Mouse (Mus musculus): Measurements from ENCODE around the gene Ostm1. TPM values are rescaled to one million over a fixed set of nuclear protein-coding genes. Genes with fewer than 3 reads are reported as not detected.

Gene Ostm1
- polyA plus RNA-seq, 1 experiment: 7.7 TPM

- Histone ChIP-seq H3K79me3 (ENCODE audit: low read depth) (peaks cover 1% of the 10 kb centered on the region), H3K36me3 (ENCODE audit: control insufficient read depth, insufficient read depth) (no peaks in the 10 kb centered on the region), H3ac (ENCODE audit: control insufficient read depth, insufficient read length, low read depth) (no peak overlapping the region), H3K27me3 (ENCODE audit: control insufficient read depth, insufficient read depth, insufficient read length) (no peaks in the 10 kb centered on the region), H3K4me3 (ENCODE audit: insufficient read depth, poor library complexity, severe bottlenecking) (no peak overlapping the region), H3K79me2 (ENCODE audit: control insufficient read depth, insufficient read depth) (no peaks in the 10 kb centered on the region)
- TF ChIP-seq FOSL1 (IDR thresholded peaks at IDR 0.05; ENCODE audit: insufficient read depth, low read length, poor library complexity, severe bottlenecking) (no peak), CEBPB (IDR thresholded peaks at IDR 0.05; ENCODE audit: low read depth) (no peak), CTCF (IDR thresholded peaks at IDR 0.05; ENCODE audit: control insufficient read depth, insufficient read depth, insufficient read length) (no peak), MYOD1 (IDR thresholded peaks at IDR 0.05; ENCODE audit: control insufficient read depth, insufficient read length, low read depth) (no peak), MAX (IDR thresholded peaks at IDR 0.05) (no peak), MYOG (IDR thresholded peaks at IDR 0.05; ENCODE audit: control insufficient read depth, extremely low read depth, insufficient read length) (no peak), USF1 (IDR thresholded peaks at IDR 0.05; ENCODE audit: low read depth) (no peak)
Measured at GRCm38 (mm10) chr10:42692095-42692494, 108.5 kb downstream of the Ostm1 start.

- no peak overlapping the region for H3K4me3 ChIP-seq (ENCODE audit: insufficient read depth, poor library complexity, severe bottlenecking)
- no peaks in the 10 kb centered on the region for H3K27me3 ChIP-seq (ENCODE audit: control insufficient read depth, insufficient read depth, insufficient read length)
- TF ChIP-seq FOSL1 (IDR thresholded peaks at IDR 0.05; ENCODE audit: insufficient read depth, low read length, poor library complexity, severe bottlenecking): no peak
- TF ChIP-seq MYOD1 (IDR thresholded peaks at IDR 0.05; ENCODE audit: control insufficient read depth, insufficient read length, low read depth): no peak
- TF ChIP-seq CEBPB (IDR thresholded peaks at IDR 0.05; ENCODE audit: low read depth): no peak
- TF ChIP-seq USF1 (IDR thresholded peaks at IDR 0.05; ENCODE audit: low read depth): no peak
- TF ChIP-seq MAX (IDR thresholded peaks at IDR 0.05): no peak
- no peak for TF ChIP-seq CTCF (IDR thresholded peaks at IDR 0.05; ENCODE audit: control insufficient read depth, insufficient read depth, insufficient read length)
- no peak for TF ChIP-seq MYOG (IDR thresholded peaks at IDR 0.05; ENCODE audit: control insufficient read depth, extremely low read depth, insufficient read length)
Measured at GRCm38 (mm10) chr10:42692794-42693193, 109.2 kb downstream of the Ostm1 start.

DNA sequence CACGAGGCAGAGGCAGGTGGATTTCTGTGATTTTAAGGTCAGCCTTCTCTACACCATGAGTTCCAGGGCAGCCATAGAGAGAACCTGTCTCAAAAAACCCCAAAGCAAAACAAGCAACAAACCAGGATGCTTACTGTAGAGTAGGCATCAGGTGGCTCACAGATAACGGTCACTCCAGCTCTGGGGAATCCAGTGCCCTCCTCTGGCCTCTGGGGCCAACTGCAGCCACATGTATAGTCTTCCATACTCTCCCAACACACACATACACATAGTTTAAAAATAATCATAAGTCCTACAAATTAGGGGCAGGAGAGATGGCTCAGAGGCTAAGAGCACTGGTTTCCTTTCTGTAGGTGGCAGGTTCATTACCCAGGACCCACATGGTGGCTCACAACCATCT, 109.9 kb downstream of the Ostm1 start:
- Histone ChIP-seq H3K4me3 (ENCODE audit: insufficient read depth, poor library complexity, severe bottlenecking) (no peak overlapping the region), H3K27me3 (ENCODE audit: control insufficient read depth, insufficient read depth, insufficient read length) (no peaks in the 10 kb centered on the region), H3ac (ENCODE audit: control insufficient read depth, insufficient read length, low read depth) (no peak overlapping the region), H3K79me3 (ENCODE audit: low read depth) (no peaks in the 10 kb centered on the region), H3K36me3 (ENCODE audit: control insufficient read depth, insufficient read depth) (peaks cover 3% of the 10 kb centered on the region), H3K79me2 (ENCODE audit: control insufficient read depth, insufficient read depth) (no peaks in the 10 kb centered on the region)
- TF ChIP-seq MYOG (IDR thresholded peaks at IDR 0.05; ENCODE audit: control insufficient read depth, extremely low read depth, insufficient read length) (no peak), CEBPB (IDR thresholded peaks at IDR 0.05; ENCODE audit: low read depth) (no peak), FOSL1 (IDR thresholded peaks at IDR 0.05; ENCODE audit: insufficient read depth, low read length, poor library complexity, severe bottlenecking) (no peak), MYOD1 (IDR thresholded peaks at IDR 0.05; ENCODE audit: control insufficient read depth, insufficient read length, low read depth) (no peak), USF1 (IDR thresholded peaks at IDR 0.05; ENCODE audit: low read depth) (no peak), CTCF (IDR thresholded peaks at IDR 0.05; ENCODE audit: control insufficient read depth, insufficient read depth, insufficient read length) (no peak), MAX (IDR thresholded peaks at IDR 0.05) (no peak)

More at GRCm38 (mm10) chr10:42692794-42693193, 109.2 kb downstream of the Ostm1 start:
- Histone ChIP-seq H3K79me2 (ENCODE audit: control insufficient read depth, insufficient read depth) (no peaks in the 10 kb centered on the region), H3K36me3 (ENCODE audit: control insufficient read depth, insufficient read depth) (no peaks in the 10 kb centered on the region), H3ac (ENCODE audit: control insufficient read depth, insufficient read length, low read depth) (no peak overlapping the region), H3K79me3 (ENCODE audit: low read depth) (peaks cover under 1% of the 10 kb centered on the region)

- TF ChIP-seq CEBPB (IDR thresholded peaks at IDR 0.05; ENCODE audit: low read depth) (no peak), FOSL1 (IDR thresholded peaks at IDR 0.05; ENCODE audit: insufficient read depth, low read length, poor library complexity, severe bottlenecking) (no peak), MYOD1 (IDR thresholded peaks at IDR 0.05; ENCODE audit: control insufficient read depth, insufficient read length, low read depth) (no peak), MAX (IDR thresholded peaks at IDR 0.05) (no peak), USF1 (IDR thresholded peaks at IDR 0.05; ENCODE audit: low read depth) (no peak), CTCF (IDR thresholded peaks at IDR 0.05; ENCODE audit: control insufficient read depth, insufficient read depth, insufficient read length) (no peak)
- Histone ChIP-seq H3ac (ENCODE audit: control insufficient read depth, insufficient read length, low read depth) (no peak overlapping the region), H3K79me3 (ENCODE audit: low read depth) (no peaks in the 10 kb centered on the region), H3K27me3 (ENCODE audit: control insufficient read depth, insufficient read depth, insufficient read length) (no peaks in the 10 kb centered on the region), H3K4me3 (ENCODE audit: insufficient read depth, poor library complexity, severe bottlenecking) (no peak overlapping the region), H3K79me2 (ENCODE audit: control insufficient read depth, insufficient read depth) (no peaks in the 10 kb centered on the region), H3K36me3 (ENCODE audit: control insufficient read depth, insufficient read depth) (peaks cover 16% of the 10 kb centered on the region)
Measured at GRCm38 (mm10) chr10:42696361-42696760, 112.7 kb downstream of the Ostm1 start.

DNA sequence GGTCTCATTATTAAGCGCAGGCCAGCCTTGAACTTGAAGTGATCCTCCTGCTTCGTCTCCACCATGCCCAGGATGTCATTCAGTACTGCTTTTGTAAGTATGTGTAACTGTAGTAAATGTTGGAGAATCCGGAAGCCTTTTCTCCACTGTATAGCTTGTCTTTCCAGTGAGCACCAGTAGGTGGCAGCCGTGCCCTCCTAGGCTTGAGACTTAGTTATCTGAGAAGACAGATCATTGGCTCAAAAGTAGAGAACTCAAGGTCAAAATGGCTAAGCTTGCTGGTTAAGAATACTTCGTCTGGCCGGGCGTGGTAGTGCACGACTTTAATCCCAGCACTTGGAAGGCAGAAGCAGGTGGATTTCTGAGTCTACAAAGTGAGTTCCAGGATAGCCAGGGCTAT, 113.4 kb downstream of the Ostm1 start:
- H3ac ChIP-seq (ENCODE audit: control insufficient read depth, insufficient read length, low read depth): no peak overlapping the region
- H3K36me3 ChIP-seq (ENCODE audit: control insufficient read depth, insufficient read depth): peaks cover 16% of the 10 kb centered on the region
- no peaks in the 10 kb centered on the region for H3K79me3 ChIP-seq (ENCODE audit: low read depth)
- H3K79me2 ChIP-seq (ENCODE audit: control insufficient read depth, insufficient read depth): no peaks in the 10 kb centered on the region
- no peak for TF ChIP-seq MYOG (IDR thresholded peaks at IDR 0.05; ENCODE audit: control insufficient read depth, extremely low read depth, insufficient read length)
- no peak for TF ChIP-seq MYOD1 (IDR thresholded peaks at IDR 0.05; ENCODE audit: control insufficient read depth, insufficient read length, low read depth)
- peak; percentile 47 for TF ChIP-seq CTCF (IDR thresholded peaks at IDR 0.05; ENCODE audit: control insufficient read depth, insufficient read depth, insufficient read length)
- TF ChIP-seq FOSL1 (IDR thresholded peaks at IDR 0.05; ENCODE audit: insufficient read depth, low read length, poor library complexity, severe bottlenecking): no peak
- no peak for TF ChIP-seq USF1 (IDR thresholded peaks at IDR 0.05; ENCODE audit: low read depth)
- no peak overlapping the region for H3K4me3 ChIP-seq (ENCODE audit: insufficient read depth, poor library complexity, severe bottlenecking)
- H3K27me3 ChIP-seq (ENCODE audit: control insufficient read depth, insufficient read depth, insufficient read length): no peaks in the 10 kb centered on the region

- TF ChIP-seq MYOD1 (IDR thresholded peaks at IDR 0.05; ENCODE audit: control insufficient read depth, insufficient read length, low read depth) (no peak), MAX (IDR thresholded peaks at IDR 0.05) (no peak), CTCF (IDR thresholded peaks at IDR 0.05; ENCODE audit: control insufficient read depth, insufficient read depth, insufficient read length) (no peak), FOSL1 (IDR thresholded peaks at IDR 0.05; ENCODE audit: insufficient read depth, low read length, poor library complexity, severe bottlenecking) (no peak), USF1 (IDR thresholded peaks at IDR 0.05; ENCODE audit: low read depth) (no peak), CEBPB (IDR thresholded peaks at IDR 0.05; ENCODE audit: low read depth) (no peak), MYOG (IDR thresholded peaks at IDR 0.05; ENCODE audit: control insufficient read depth, extremely low read depth, insufficient read length) (no peak)
- Histone ChIP-seq H3K79me3 (ENCODE audit: low read depth) (no peaks in the 10 kb centered on the region), H3K4me3 (ENCODE audit: insufficient read depth, poor library complexity, severe bottlenecking) (no peak overlapping the region), H3ac (ENCODE audit: control insufficient read depth, insufficient read length, low read depth) (no peak overlapping the region), H3K79me2 (ENCODE audit: control insufficient read depth, insufficient read depth) (no peaks in the 10 kb centered on the region), H3K36me3 (ENCODE audit: control insufficient read depth, insufficient read depth) (peaks cover 20% of the 10 kb centered on the region), H3K27me3 (ENCODE audit: control insufficient read depth, insufficient read depth, insufficient read length) (no peaks in the 10 kb centered on the region)
Measured at GRCm38 (mm10) chr10:42698375-42698774, 114.8 kb downstream of the Ostm1 start.
